Mouse (Mus musculus) brain, embryonic 14.5 days (tissue): Measurements from ENCODE around the gene Olfr1232.

Experiments used
- CTCF ChIP-seq: fragments of 200-500 bp; IDR thresholded peaks from 2 replicates; pipeline ENCODE4 v1.5.1; 2012; ENCODE audit warnings: inconsistent platforms, mild to moderate bottlenecking, moderate library complexity, borderline replicate concordance; ENCODE audit not compliant: insufficient read depth, insufficient read length; ENCODE audit errors: extremely low read depth
- POLR2A ChIP-seq: fragments of 200-500 bp; IDR thresholded peaks from 2 replicates; pipeline ENCODE4 v1.6.1; 2012; ENCODE audit warnings: mild to moderate bottlenecking, inconsistent platforms, borderline replicate concordance; ENCODE audit not compliant: poor library complexity, insufficient read depth, insufficient read length, severe bottlenecking; ENCODE audit errors: extremely low read depth

DNA sequence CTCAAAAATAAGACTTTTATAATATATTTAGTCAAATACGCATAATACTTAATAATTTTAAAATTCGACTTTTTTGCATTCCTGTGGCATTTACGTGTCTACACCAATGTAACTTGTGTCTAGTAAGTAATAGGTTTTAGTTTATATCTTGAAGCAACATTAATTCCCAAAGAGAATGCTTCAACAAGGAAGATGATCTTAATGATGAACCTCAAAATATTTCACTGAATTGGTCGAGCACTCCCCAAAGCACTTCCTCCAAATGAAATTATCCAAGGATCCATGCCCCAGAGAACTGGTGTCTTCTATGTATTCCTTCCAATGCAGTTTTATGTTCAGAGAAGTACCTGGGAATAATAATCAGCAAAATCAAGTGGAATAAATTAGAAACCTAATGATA is 35.3 kb upstream of the Olfr1232 start, which contains the start of gene Olfr1234:
- no peak for TF ChIP-seq CTCF
- no peak for TF ChIP-seq POLR2A
